Mouse (Mus musculus) olfactory bulb, adult 2 months (tissue): ENCODE data around the gene Kyat1. TPM values are rescaled to one million over a fixed set of nuclear protein-coding genes. Genes with fewer than 3 reads are reported as not detected.

ENCODE experiments used
- H3K27ac ChIP-seq: fragments of 200-500 bp; 2 replicates; pipeline ENCODE4 v1.5.1; 2012; ENCODE audit warnings: low read depth, low read length; ENCODE audit not compliant: insufficient read depth
- H3K4me1 ChIP-seq: fragments of 200-500 bp; 2 replicates; pipeline ENCODE4 v1.6.1; 2012; ENCODE audit warnings: low read length; ENCODE audit not compliant: control insufficient read depth, insufficient read depth
- H3K4me3 ChIP-seq: fragments of 200-500 bp; 2 replicates; pipeline ENCODE4 v1.5.1; 2012; ENCODE audit warnings: mild to moderate bottlenecking, low read depth, low read length, moderate library complexity; ENCODE audit not compliant: insufficient read depth
- CTCF ChIP-seq: fragments of 200-500 bp; IDR thresholded peaks from 2 replicates; pipeline ENCODE4 v1.5.1; 2012; ENCODE audit warnings: low read depth, mild to moderate bottlenecking, low read length, moderate library complexity; ENCODE audit not compliant: insufficient read depth
- POLR2A ChIP-seq: fragments of 200-500 bp; IDR thresholded peaks from 2 replicates; pipeline ENCODE4 v1.6.1; 2012; ENCODE audit warnings: mild to moderate bottlenecking, low read depth, low read length, moderate library complexity; ENCODE audit not compliant: insufficient read depth
- WGBS: fragments of 180-500 bp; shearing (Covaris S2); methylation state at CpG from one replicate; pipeline ENCODE4 v1.1.7; 2018; 5-methylcytosine and 5-hydroxymethylcytosine counted together
- polyA plus RNA-seq: library from polyadenylated mRNA; stranded (reverse); fragments of >200 nt; gene quantifications from 2 replicates; pipeline ENCODE4 v1.2.4, GENCODE M21; 2012; ENCODE audit warnings: low replicate concordance; ENCODE audit not compliant: missing spikeins, insufficient read depth, insufficient read length

Gene Kyat1
- polyA plus RNA-seq, 1 experiment: not detected

GRCm38 (mm10) chr2:30244595-30245178 is 39.0 kb upstream of the Kyat1 start:
- TF ChIP-seq POLR2A: no peak
- no peak for TF ChIP-seq CTCF
- no peak overlapping the region for H3K4me3 ChIP-seq
- H3K4me1 ChIP-seq: peaks cover 24% of the 10 kb centered on the region
- no peak overlapping the region for H3K27ac ChIP-seq
- 72% methylated on average over 7 of the region's 7 CpGs for WGBS

DNA sequence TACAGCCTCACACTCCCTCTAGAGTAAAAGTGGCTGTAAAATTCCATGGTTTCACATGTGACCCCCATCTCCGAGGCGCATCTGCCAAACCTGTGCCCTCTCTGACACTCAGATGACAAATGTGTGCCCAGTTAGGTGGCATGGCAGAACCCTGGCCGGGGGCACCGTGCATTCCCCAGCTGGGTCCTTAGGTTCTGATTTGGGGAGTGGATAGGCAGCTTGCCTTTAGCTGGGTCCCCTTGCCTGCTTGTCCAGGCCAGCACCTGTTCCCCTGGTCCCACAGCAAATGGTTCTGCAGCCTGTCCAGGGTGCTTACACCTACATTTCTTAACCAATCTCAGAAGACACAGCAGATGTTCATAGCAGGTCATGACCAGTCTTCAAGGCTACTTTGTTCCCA is 37.7 kb upstream of the Kyat1 start:
- H3K27ac ChIP-seq: no peak overlapping the region
- H3K4me3 ChIP-seq: no peak overlapping the region
- WGBS: 96% methylated on average over 4 of the region's 4 CpGs
- peaks cover 30% of the 10 kb centered on the region for H3K4me1 ChIP-seq
- no peak for TF ChIP-seq CTCF
- no peak for TF ChIP-seq POLR2A

DNA sequence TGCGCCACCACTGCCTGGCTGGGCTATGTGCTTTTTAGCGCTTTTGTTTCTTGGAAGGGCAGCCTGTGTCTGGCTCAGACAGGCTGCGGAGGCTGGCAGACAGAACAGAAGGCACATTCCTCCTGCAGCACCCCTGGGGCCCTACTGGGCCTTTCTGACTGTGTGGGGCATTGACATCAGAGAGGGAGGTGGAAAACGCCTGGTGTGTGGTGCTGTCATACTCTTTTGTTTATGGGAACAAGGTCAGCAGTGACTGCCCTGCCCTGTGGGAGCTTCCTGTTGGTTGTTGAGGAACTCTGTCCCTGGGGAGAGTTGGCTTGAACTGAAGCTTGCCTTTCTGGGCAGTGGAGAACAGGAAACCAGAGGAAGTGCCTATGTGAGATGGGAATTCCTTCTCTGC is 36.9 kb upstream of the Kyat1 start:
- TF ChIP-seq POLR2A: no peak
- TF ChIP-seq CTCF: no peak
- no peak overlapping the region for H3K4me3 ChIP-seq
- 41% methylated on average over 4 of the region's 4 CpGs for WGBS
- peaks cover 28% of the 10 kb centered on the region for H3K4me1 ChIP-seq
- no peak overlapping the region for H3K27ac ChIP-seq

DNA sequence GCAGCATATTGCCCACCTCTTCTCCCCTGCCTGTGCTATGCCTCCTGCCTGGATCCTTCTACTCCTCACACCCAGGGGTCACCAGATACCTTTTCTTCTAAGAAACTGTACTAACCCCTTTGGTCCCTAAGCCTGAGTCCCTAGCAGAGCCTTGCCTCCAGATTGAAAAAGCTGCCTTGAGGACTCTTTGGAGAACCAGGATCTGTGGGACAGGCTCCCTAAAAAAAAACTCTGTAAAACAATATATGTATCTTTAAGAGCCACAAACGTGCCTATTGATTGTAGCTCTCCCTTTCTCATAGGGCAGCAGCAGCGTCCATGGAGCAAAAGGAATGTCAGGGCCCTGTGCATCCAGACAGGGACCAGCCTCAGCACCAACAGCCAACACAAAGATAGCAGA is 34.6 kb upstream of the Kyat1 start, which contains the start of gene Gm28035:
TSS of gene Gm28035 (plus strand) at position 301 of the 400 bp plus-strand sequence.
- H3K4me1 ChIP-seq: peaks cover 28% of the 10 kb centered on the region
- H3K4me3 ChIP-seq: no peak within 1 kb of the TSS
- TF ChIP-seq CTCF (no peak), POLR2A (no peak)
- WGBS: 69% methylated on average over 2 of the region's 2 CpGs
- H3K27ac ChIP-seq: no peak within 1 kb of the TSS

DNA sequence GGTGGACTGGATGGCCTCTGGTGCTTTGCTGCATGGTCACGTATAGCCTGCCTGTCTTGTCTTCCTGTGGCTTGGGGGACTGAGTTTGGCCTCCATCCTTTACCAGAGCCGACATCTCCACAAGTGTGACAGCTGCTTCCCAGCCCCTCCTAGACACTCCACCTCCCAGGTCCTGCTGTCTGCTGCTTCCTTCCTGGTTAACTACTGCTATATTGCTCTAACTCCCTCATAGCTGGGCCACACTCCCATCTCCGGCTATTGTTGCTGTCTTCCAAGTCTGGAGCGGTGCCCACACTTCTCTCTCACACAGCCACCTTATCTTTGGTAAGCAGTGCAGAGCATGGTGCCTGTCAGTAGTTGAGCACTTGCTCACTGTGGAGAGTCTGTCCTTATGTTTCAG is 34.1 kb upstream of the Kyat1 start:
- 58% methylated on average over 4 of the region's 4 CpGs for WGBS
- peaks cover 25% of the 10 kb centered on the region for H3K4me1 ChIP-seq
- TF ChIP-seq POLR2A (no peak), CTCF (no peak)
- H3K4me3 ChIP-seq: no peak overlapping the region
- H3K27ac ChIP-seq: no peak overlapping the region

DNA sequence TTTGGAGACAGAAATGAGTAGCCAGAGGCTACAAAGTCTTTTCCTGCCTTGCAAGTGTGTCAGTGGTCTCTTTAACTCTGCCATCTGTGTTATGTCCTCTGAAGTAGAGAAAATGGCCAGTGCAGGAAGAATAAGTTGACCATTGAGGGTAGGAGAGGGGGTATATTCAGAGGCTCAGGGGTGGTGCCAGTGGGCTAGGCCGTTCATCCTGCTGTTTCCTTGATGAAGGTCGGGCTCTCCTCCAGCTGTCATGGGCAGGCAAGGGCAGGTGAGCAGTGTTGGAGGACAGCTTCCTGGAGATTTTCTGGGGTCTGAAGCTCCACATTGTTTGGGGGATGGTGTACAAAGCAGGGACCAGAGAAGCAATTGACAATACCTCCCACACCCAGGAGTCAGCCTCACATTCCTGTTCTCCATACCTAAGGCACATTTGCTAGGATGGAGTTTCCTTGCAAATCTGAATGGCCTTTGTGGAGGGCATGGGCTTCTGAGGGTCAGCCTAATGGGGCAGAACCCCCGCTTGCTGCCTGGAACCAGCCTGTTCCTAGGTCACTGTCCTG is 33.3 kb upstream of the Kyat1 start:
- H3K27ac ChIP-seq: no peak overlapping the region; the same call in 1 of the 2 replicates
- peaks cover 22% of the 10 kb centered on the region for H3K4me1 ChIP-seq
- peak overlapping the region; percentile 61 for H3K4me3 ChIP-seq
- WGBS: 63% methylated on average over 3 of the region's 3 CpGs
- TF ChIP-seq CTCF: no peak
- TF ChIP-seq POLR2A: no peak

- Histone ChIP-seq H3K4me1 (peaks cover 22% of the 10 kb centered on the region), H3K4me3 (peak overlapping the region; percentile 61), H3K27ac (peak overlapping the region; percentile 47)
- TF ChIP-seq POLR2A (no peak), CTCF (no peak)
- under 1% methylated on average over 42 of the region's 42 CpGs for WGBS
Observed at GRCm38 (mm10) chr2:30237881-30238280, 32.2 kb upstream of the Kyat1 start.

GRCm38 (mm10) chr2:30237199-30237880 is 31.7 kb upstream of the Kyat1 start, which contains the start of gene Lrrc8a:
Gene Lrrc8a (plus strand): TSS chr2:30237715.
- H3K27ac ChIP-seq: peak within 1 kb of the TSS; percentile 47
- peaks cover 17% of the 10 kb centered on the region for H3K4me1 ChIP-seq
- under 1% methylated on average over 61 of the region's 67 CpGs for WGBS
- TF ChIP-seq CTCF (no peak), POLR2A (peak; percentile 66; the same call in 1 of the 2 replicates)
- H3K4me3 ChIP-seq: peak within 1 kb of the TSS; percentile 61
